In genomic region chr5:125095525-125096175, GRCm38 (mm10) we compare ENCODE assay signal across 11 mouse cellular contexts.
DNase-seq lines count a peak whose midpoint lies in the region; ATAC-seq and TF ChIP-seq lines count a peak whose summit lies in the region.
"Had no signal": no experiment of that assay in that cellular context is flagged by ENCODE, and none has a peak within 500 bp of the region (broad histone marks: within the 10 kb centered on the region; RNA-seq: fewer than 3 reads in every experiment).

No protein-coding gene starts in this region.

- DNase-seq in kidney, postnatal 25 days: no peak
- peak; percentile 49 to 50 for DNase-seq in heart, postnatal 10 days
- DNase-seq in hindbrain, postnatal 0 days (ENCODE audit: low spot score): peak; percentile 27
- DNase-seq in midbrain, postnatal 0 days (ENCODE audit: low spot score): peak; percentile 20
- DNase-seq in thymus, adult 18-20 months: no peak
- DNase-seq: layer of hippocampus, adult 9-11 months; thymus, postnatal 36 days had no signal

- ATAC-seq in kidney, embryonic 16.5 days (ENCODE audit: low FRiP score, low TSS enrichment): 0 out of 2 replicates have a peak, but pooled peaks have one; percentile 5
- ATAC-seq in hindbrain, postnatal 0 days: no peak; the same call in 1 of the 2 replicates
- ATAC-seq in midbrain, postnatal 0 days (ENCODE audit: low FRiP score): no peak
- no peak for ATAC-seq in megakaryocyte progenitor cell, adult 5-6 weeks (replicated peaks; ENCODE audit: poor library complexity)
- no peak for ATAC-seq in erythroblast, adult 5-6 weeks (replicated peaks; ENCODE audit: low FRiP score, poor library complexity, severe bottlenecking)

- no peak overlapping the region for H3K27ac ChIP-seq in kidney, embryonic 16.5 days (ENCODE audit: low read length)
- peak overlapping the region; percentile 0; the same call in 1 of the 2 replicates for H3K27ac ChIP-seq in hindbrain, postnatal 0 days
- H3K27ac ChIP-seq in midbrain, postnatal 0 days (ENCODE audit: low read depth, low read length): no peak overlapping the region
- H3K27ac ChIP-seq: liver, embryonic 14.5 days had no signal

- H3K4me1 ChIP-seq in kidney, embryonic 16.5 days (ENCODE audit: insufficient read depth, low read length): peaks cover 31% of the 10 kb centered on the region
- H3K4me1 ChIP-seq in hindbrain, postnatal 0 days (ENCODE audit: insufficient read depth, low read length): 0 out of 2 replicates have a peak, but pooled peaks cover 5% of the 10 kb centered on the region
- H3K4me1 ChIP-seq in midbrain, postnatal 0 days (ENCODE audit: insufficient read depth, low read length): no peaks in the 10 kb centered on the region

- TF ChIP-seq CTCF in hindbrain, postnatal 0 days (IDR thresholded peaks at IDR 0.05; ENCODE audit: low read depth): no peak
- TF ChIP-seq CTCF in midbrain, postnatal 0 days (IDR thresholded peaks at IDR 0.05): no peak

- WGBS in kidney, embryonic 16.5 days: 64% methylated on average over 14 of the region's 14 CpGs
- 59% methylated on average over 14 of the region's 14 CpGs for WGBS in hindbrain, postnatal 0 days
- 56% methylated on average over 14 of the region's 14 CpGs for WGBS in midbrain, postnatal 0 days

- H3K9ac ChIP-seq in kidney, embryonic 16.5 days (replicated peaks; ENCODE audit: low read length): no peak overlapping the region
- H3K9ac ChIP-seq in hindbrain, postnatal 0 days (replicated peaks; ENCODE audit: low read length): no peak overlapping the region
- no peak overlapping the region for H3K9ac ChIP-seq in midbrain, postnatal 0 days (replicated peaks; ENCODE audit: low read length, poor library complexity, severe bottlenecking)
- H3K9ac ChIP-seq: liver, embryonic 14.5 days had no signal

- no peak overlapping the region for H3K4me2 ChIP-seq in kidney, embryonic 16.5 days (replicated peaks; ENCODE audit: low read depth, low read length)
- H3K4me2 ChIP-seq in hindbrain, postnatal 0 days (ENCODE audit: low read depth, low read length): no peak overlapping the region
- no peak overlapping the region for H3K4me2 ChIP-seq in midbrain, postnatal 0 days (ENCODE audit: low read depth, low read length, poor library complexity, severe bottlenecking)

- no peaks in the 10 kb centered on the region for H3K27me3 ChIP-seq in kidney, embryonic 16.5 days (ENCODE audit: insufficient read depth, low read length)
- H3K27me3 ChIP-seq in hindbrain, postnatal 0 days (ENCODE audit: insufficient read depth, low read length): no peaks in the 10 kb centered on the region
- H3K27me3 ChIP-seq in midbrain, postnatal 0 days (ENCODE audit: insufficient read depth, low read length): no peaks in the 10 kb centered on the region

- intact Hi-C loops in heart, postnatal 10 days (cut with DNase I): no loop called here

- H3K4me3 ChIP-seq in kidney, embryonic 16.5 days (ENCODE audit: low read length): no peak overlapping the region
- H3K4me3 ChIP-seq in hindbrain, postnatal 0 days (ENCODE audit: low read length): no peak overlapping the region
- H3K4me3 ChIP-seq in midbrain, postnatal 0 days (ENCODE audit: low read depth, low read length): no peak overlapping the region

- H3K36me3 ChIP-seq in kidney, embryonic 16.5 days (ENCODE audit: insufficient read depth, low read length): peaks cover 42% of the 10 kb centered on the region
- peaks cover 27% of the 10 kb centered on the region for H3K36me3 ChIP-seq in hindbrain, postnatal 0 days (ENCODE audit: insufficient read depth, low read length)
- peaks cover 35% of the 10 kb centered on the region for H3K36me3 ChIP-seq in midbrain, postnatal 0 days (ENCODE audit: insufficient read depth, low read length)

- H3K9me3 ChIP-seq in kidney, embryonic 16.5 days (ENCODE audit: low read length): 0 out of 2 replicates have a peak, but pooled peaks cover 6% of the 10 kb centered on the region
- no peaks in the 10 kb centered on the region for H3K9me3 ChIP-seq in hindbrain, postnatal 0 days (ENCODE audit: low read length)
- H3K9me3 ChIP-seq in midbrain, postnatal 0 days (ENCODE audit: low read length): no peaks in the 10 kb centered on the region

Comparison
In these comparisons a context has a peak if more than half of its experiments do, and no peak if none do; other contexts are left out.
1. DNase-seq: peak in heart, postnatal 10 days (2 of 2), hindbrain, postnatal 0 days (single experiment) and midbrain, postnatal 0 days (single experiment); none in kidney, postnatal 25 days (0 of 2) and thymus, adult 18-20 months (0 of 2).